Comparison of ENCODE assay signal across 7 mouse cellular contexts in genomic region chr1:165735826-165736818, GRCm38 (mm10). TPM values are rescaled to one million over a fixed set of nuclear protein-coding genes. Genes with fewer than 3 reads are reported as not detected.
A peak's percentile ranks its signal among the peaks of the same experiment; 100 is the strongest.
DNase-seq lines count a peak whose midpoint lies in the region; ATAC-seq and TF ChIP-seq lines count a peak whose summit lies in the region.

No protein-coding gene starts in this region.

- no peak for TF ChIP-seq POLR2A in small intestine, adult 2 months (IDR thresholded peaks at IDR 0.05; ENCODE audit: low read depth, low read length)

- H3K27ac ChIP-seq in embryonic facial prominence, embryonic 10.5 days (replicated peaks), result no peak overlapping the region
- H3K27ac ChIP-seq in limb, embryonic 10.5 days, result no peak overlapping the region
- H3K27ac ChIP-seq in midbrain, embryonic 13.5 days, result no peak overlapping the region
- no peak overlapping the region for H3K27ac ChIP-seq in small intestine, adult 2 months (ENCODE audit: insufficient read depth, low read depth, low read length)

- H3K4me3 ChIP-seq in embryonic facial prominence, embryonic 10.5 days, result no peak overlapping the region
- no peak overlapping the region for H3K4me3 ChIP-seq in limb, embryonic 10.5 days
- no peak overlapping the region for H3K4me3 ChIP-seq in midbrain, embryonic 13.5 days (replicated peaks)
- no peak overlapping the region for H3K4me3 ChIP-seq in small intestine, adult 2 months (ENCODE audit: low read depth, low read length)

- TF ChIP-seq CTCF in small intestine, adult 2 months (IDR thresholded peaks at IDR 0.05; ENCODE audit: extremely low read depth, insufficient read length, insufficient replicate concordance, low read depth, low read length), result peak; percentile 85; the same call in 1 of the 2 replicates

- H3K4me2 ChIP-seq in midbrain, embryonic 13.5 days (replicated peaks), result no peak overlapping the region

- ATAC-seq in midbrain, embryonic 13.5 days, result peak; percentile 85

- peaks cover 6% of the 10 kb centered on the region; the same call in 1 of the 2 replicates for H3K4me1 ChIP-seq in embryonic facial prominence, embryonic 10.5 days
- no peaks in the 10 kb centered on the region for H3K4me1 ChIP-seq in limb, embryonic 10.5 days
- H3K4me1 ChIP-seq in midbrain, embryonic 13.5 days (replicated peaks), result peaks cover 4% of the 10 kb centered on the region; the same call in 1 of the 2 replicates
- no peaks in the 10 kb centered on the region for H3K4me1 ChIP-seq in small intestine, adult 2 months (ENCODE audit: control insufficient read depth, insufficient read depth, insufficient read length, low read length)

- H3K36me3 ChIP-seq in embryonic facial prominence, embryonic 10.5 days (replicated peaks), result no peaks in the 10 kb centered on the region
- H3K36me3 ChIP-seq in limb, embryonic 10.5 days, result no peaks in the 10 kb centered on the region
- H3K36me3 ChIP-seq in midbrain, embryonic 13.5 days, result no peaks in the 10 kb centered on the region
- no peaks in the 10 kb centered on the region for H3K36me3 ChIP-seq in small intestine, adult 2 months (ENCODE audit: control insufficient read depth, insufficient read depth, low read length)

- no peaks in the 10 kb centered on the region for H3K9me3 ChIP-seq in embryonic facial prominence, embryonic 10.5 days
- no peaks in the 10 kb centered on the region for H3K9me3 ChIP-seq in limb, embryonic 10.5 days (replicated peaks)
- no peaks in the 10 kb centered on the region for H3K9me3 ChIP-seq in midbrain, embryonic 13.5 days

- H3K27me3 ChIP-seq in embryonic facial prominence, embryonic 10.5 days (replicated peaks; ENCODE audit: low read depth, poor library complexity, severe bottlenecking), result peaks cover 8% of the 10 kb centered on the region
- no peaks in the 10 kb centered on the region for H3K27me3 ChIP-seq in limb, embryonic 10.5 days (ENCODE audit: low read depth, poor library complexity, severe bottlenecking)
- H3K27me3 ChIP-seq in midbrain, embryonic 13.5 days, result no peaks in the 10 kb centered on the region
- no peaks in the 10 kb centered on the region for H3K27me3 ChIP-seq in small intestine, adult 2 months (ENCODE audit: control insufficient read depth, insufficient read depth, low read length)

- WGBS in embryonic facial prominence, embryonic 10.5 days, result 40% methylated on average over 20 of the region's 20 CpGs
- 38% methylated on average over 20 of the region's 20 CpGs for WGBS in limb, embryonic 10.5 days
- 37% methylated on average over 20 of the region's 20 CpGs for WGBS in midbrain, embryonic 13.5 days
- WGBS in small intestine, adult 2 months, result 28% methylated on average over 20 of the region's 20 CpGs

- no peak overlapping the region for H3K9ac ChIP-seq in midbrain, embryonic 13.5 days (replicated peaks)

- DNase-seq in adrenal gland, postnatal 10 days, result peak; percentile 90
- peak; percentile 86 for DNase-seq in embryonic facial prominence, embryonic 10.5 days (ENCODE audit: low spot score)
- DNase-seq in heart, adult 11 months, result peak; percentile 97
- DNase-seq in kidney, adult 11 months, result peak; percentile 77
- peak; percentile 88 for DNase-seq in limb, embryonic 10.5 days (ENCODE audit: low spot score)

RNA-seq across cellular contexts. Expression of gene Rcsd1, which starts 26.6 kb away (rescaled TPM):
- total RNA-seq in adrenal gland, postnatal 10 days (2021), result 10 to 100 TPM; 27.8 to 32.6 TPM
- polyA plus RNA-seq in embryonic facial prominence, embryonic 10.5 days (2016; fragmentation: Nextera tagmentation; extraction: Ambion mirVana), result 10.3 and 10.8 TPM in 2 replicates
- polyA plus RNA-seq in limb, embryonic 10.5 days (2016; fragmentation: Nextera tagmentation; extraction: Ambion mirVana), result 10.1 and 10.8 TPM in 2 replicates
- polyA plus RNA-seq in midbrain, embryonic 13.5 days (2015; fragmentation: Nextera tagmentation; extraction: Ambion mirVana), result 8.0 and 8.3 TPM in 2 replicates
- polyA plus RNA-seq in small intestine, adult 2 months (2012; rRNA removed), result 4.7 and 9.2 TPM in 2 replicates

RNA-seq across cellular contexts. Expression of gene Creg1, which starts 27.4 kb away (rescaled TPM):
- total RNA-seq in adrenal gland, postnatal 10 days (2021), result 10 to 100 TPM; 51.2 TPM
- 32.4 and 40.5 TPM in 2 replicates for polyA plus RNA-seq in embryonic facial prominence, embryonic 10.5 days (2016; fragmentation: Nextera tagmentation; extraction: Ambion mirVana)
- 31.5 and 36.0 TPM in 2 replicates for polyA plus RNA-seq in limb, embryonic 10.5 days (2016; fragmentation: Nextera tagmentation; extraction: Ambion mirVana)
- polyA plus RNA-seq in midbrain, embryonic 13.5 days (2015; fragmentation: Nextera tagmentation; extraction: Ambion mirVana), result 21.7 and 23.8 TPM in 2 replicates
- 29.4 and 48.2 TPM in 2 replicates for polyA plus RNA-seq in small intestine, adult 2 months (2012; rRNA removed)

RNA-seq across cellular contexts. Expression of gene Cd247, which starts 52.4 kb away (rescaled TPM):
- 1 to 10 TPM; 3.2 to 4.5 TPM for total RNA-seq in adrenal gland, postnatal 10 days (2021)
- polyA plus RNA-seq in embryonic facial prominence, embryonic 10.5 days (2016; fragmentation: Nextera tagmentation; extraction: Ambion mirVana), result 1.6 and 1.7 TPM in 2 replicates
- 1.0 and 1.1 TPM in 2 replicates for polyA plus RNA-seq in limb, embryonic 10.5 days (2016; fragmentation: Nextera tagmentation; extraction: Ambion mirVana)
- 1.6 and 2.2 TPM in 2 replicates for polyA plus RNA-seq in midbrain, embryonic 13.5 days (2015; fragmentation: Nextera tagmentation; extraction: Ambion mirVana)
- 2.2 and 4.8 TPM in 2 replicates for polyA plus RNA-seq in small intestine, adult 2 months (2012; rRNA removed)
